Mouse (Mus musculus): ENCODE measurements at regions not wholly inside any gene's neighbourhood (a gene's known extent, or its start where the extent isn't known, plus 50 kb on each side); places are given as distances from the start of the nearest gene placed in this dataset.

GRCm38 (mm10) chr6:89160051-89160450 lies 202.4 kb downstream of the Plxna1 start:
- no peak for TF ChIP-seq CTCF (IDR thresholded peaks at IDR 0.05; ENCODE audit: borderline replicate concordance, insufficient read depth, low read depth, low read length)
- no peak for TF ChIP-seq POLR2A (IDR thresholded peaks at IDR 0.05; ENCODE audit: borderline replicate concordance, insufficient read depth, low read length)

Data from cerebellum, adult 2 months (tissue).